Mouse (Mus musculus) CD8-positive naive resting alpha-beta T cell, adult 2 months (primary cell): ENCODE measurements around the gene Txndc2.

ENCODE experiments used
- DNase-seq, 2 experiments: peaks; one replicate each; pipeline ENCODE4 v3.0.0; 2022; ENCODE audit warnings: low read depth in 2 of 2, low spot score in 2 of 2

The Txndc2 gene

DNA sequence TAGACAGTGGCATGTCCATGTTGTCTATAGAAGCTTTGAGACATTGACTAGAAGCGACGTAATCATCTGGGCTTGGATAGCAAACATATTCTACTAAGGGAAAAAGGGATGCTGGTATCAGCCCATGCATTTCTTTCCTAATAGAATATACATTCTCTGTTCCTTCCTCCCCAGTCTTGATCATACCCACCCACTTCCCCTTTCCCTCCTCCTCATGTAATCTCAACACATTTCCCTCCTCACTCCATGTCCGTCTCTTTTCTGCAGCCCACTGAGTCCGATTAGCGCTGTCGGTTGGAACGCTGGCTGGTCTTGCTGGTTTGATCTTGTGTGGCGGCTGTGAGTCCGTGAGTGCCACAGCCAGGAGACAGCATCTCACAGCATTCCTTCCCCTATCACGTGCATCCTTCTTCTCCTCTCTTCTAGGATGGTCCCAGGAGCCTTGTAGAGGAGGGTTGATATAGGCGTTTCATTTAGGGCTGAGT is at the start of gene Txndc2:
Gene Txndc2 (minus strand): TSS at position 435 of the 485 bp plus-strand sequence.
- no peak for DNase-seq

DNA sequence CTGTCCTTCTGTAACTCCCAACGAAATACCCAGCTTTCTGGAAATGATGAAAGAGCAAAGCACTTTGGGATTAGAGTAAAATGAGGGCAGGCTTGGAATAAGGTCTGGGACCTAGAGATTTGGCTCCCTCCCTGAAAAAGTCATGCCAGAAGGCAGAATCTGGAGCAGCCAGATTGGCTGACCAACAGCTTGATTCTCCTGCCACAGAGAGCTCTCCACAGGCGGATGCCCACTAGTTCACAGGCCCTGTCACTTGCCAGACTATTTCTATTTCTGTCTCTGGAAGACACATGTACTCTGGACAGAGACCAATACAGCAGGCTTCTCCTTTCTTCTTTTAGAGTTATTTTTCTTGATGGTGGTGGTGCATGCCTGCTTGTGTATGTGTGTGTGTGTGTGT is 41.8 kb upstream of the Txndc2 start:
- no peak for DNase-seq

DNA sequence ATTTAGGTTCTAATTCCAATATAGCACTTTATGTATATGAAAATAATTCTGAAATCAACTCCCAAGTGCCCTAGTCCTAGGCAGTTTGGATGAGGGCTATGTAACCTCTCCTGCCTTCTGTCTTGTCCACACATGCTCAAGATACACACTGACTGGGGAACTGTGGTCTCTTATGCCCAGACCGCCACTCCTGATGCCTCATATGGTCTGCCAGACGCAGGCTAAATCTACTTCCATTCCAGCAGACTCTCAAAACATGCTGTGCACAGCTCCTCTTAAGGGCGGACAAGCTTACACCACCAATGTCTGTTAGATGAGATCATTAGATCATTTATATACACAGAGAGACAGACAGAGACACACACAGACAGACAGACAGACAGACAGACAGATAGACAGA is 41.3 kb upstream of the Txndc2 start:
- no peak for DNase-seq

DNA sequence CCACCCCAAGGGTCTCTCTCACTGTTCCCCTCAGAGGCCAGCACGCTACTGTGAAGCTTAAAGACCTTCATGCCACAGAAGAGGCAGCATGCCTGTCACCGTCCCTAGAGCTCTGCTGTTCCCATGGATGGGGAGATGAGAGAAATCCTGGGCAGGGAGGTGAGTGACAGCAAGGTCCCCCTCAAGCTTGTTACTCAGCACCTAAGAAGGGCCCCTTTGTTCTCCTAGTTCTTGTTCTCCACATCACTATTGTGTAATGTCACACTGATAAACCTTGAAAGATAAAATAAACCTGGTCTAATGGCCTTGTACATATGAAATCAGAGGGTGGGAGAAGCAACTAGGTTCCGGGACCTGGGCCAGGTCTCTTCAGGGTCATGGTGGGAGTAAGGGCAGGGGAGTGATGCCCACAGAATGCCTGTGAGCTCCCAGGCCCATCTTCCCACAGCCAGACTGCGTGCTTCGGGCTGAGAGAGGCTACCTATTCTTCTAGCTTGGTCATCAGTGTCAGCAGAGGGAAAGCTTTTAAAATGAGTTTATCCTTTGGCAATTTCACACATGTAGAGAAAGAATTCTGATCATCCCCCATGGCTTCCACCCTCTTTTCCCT is 40.2 kb upstream of the Txndc2 start:
- DNase-seq, result no peak

DNA sequence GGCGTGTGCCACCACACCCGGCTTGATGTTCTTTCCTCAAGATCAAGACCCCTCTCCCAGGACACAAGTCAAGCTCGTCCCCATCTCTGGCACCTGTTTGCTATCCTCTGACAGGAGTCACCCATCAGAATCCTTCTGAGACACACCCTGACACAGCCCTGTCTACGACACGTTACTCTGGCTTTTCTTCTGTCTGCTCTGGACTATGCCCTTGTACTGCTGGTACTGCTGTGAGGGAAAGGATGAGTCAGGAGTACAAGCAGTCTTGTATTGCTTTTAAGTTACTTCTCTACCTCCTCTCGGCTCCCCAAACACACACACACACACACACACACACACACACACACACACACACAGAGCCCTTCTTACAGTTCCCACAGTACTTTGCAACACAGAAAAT is 39.5 kb upstream of the Txndc2 start:
- no peak for DNase-seq

DNA sequence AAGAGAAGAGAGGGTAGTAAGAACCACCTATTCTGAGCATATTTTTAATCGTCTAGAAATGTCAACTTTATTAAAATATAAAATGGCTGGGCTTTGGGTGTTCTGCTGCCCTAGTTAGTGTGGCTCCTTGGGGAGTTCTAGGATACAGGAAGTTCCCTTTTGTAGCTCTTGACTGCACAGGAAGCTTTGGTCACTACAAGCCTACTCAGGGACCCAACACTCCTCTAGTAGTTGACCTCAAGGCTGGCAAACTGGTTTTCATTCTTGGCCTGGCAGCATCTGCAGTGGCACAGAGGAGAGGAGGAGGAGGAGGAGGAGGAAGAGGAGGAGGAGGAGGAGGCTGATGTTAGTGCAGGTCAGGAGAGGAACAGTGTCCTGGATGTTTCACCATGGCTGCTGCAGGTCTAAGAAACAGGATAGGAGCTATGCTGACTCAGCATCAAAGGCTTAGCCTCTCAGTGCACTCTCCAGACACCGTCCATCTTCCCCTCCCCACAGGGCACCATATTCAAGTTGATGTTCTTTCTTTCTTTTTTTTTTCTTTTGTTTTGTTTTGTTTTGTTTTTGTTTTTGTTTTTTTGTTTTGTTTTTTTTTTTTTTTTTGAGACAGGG is 38.9 kb upstream of the Txndc2 start:
- DNase-seq, result no peak

DNA sequence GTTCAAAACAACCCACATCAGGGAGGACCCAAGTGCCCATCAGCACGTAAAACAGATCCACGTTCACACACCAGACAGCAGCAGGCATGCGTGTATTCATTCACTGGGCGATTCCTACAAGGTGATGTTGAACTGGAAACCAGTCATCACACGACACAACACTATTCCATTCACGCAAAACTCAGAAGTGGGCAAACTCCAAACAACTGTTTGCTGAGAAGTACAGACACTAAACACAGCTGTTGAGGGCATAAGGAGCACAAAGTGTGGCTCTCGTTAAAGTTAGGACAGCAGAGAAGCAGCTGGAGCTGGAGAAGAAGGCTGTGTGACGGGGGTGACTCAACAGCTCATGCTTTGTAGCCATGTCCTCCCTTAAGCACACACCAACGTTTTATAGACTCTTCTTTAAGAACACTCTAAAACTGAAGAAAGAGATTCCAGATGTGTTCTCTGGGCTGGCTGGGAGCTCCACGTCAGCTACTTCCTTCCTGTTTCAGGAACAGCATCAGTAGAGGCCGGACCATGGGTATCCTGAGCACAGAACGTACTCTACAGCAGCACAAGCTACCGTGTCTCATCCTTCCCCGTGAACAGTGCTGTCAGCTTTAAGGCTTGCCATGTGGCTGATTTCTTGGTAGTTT is 38.0 kb upstream of the Txndc2 start:
- DNase-seq, result no peak

DNA sequence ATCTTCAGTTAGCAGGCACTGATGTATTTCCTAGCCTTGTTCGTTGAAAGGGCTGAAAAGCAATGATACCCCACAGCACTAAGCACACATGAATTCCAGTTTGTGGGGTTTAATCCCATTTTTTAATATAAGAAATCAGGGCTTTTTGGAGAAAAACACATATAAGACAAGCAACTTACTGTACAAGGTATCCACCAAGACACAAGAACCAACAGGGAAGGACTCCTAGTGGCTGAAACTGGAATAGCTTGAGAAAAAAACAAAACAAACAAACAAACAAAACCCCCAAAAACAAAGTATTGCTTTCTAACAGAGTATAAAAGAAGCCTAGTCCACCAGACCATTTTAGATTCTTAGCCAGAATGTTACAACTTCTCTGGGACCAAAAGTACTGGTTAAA is 35.8 kb upstream of the Txndc2 start:
- no peak for DNase-seq

DNA sequence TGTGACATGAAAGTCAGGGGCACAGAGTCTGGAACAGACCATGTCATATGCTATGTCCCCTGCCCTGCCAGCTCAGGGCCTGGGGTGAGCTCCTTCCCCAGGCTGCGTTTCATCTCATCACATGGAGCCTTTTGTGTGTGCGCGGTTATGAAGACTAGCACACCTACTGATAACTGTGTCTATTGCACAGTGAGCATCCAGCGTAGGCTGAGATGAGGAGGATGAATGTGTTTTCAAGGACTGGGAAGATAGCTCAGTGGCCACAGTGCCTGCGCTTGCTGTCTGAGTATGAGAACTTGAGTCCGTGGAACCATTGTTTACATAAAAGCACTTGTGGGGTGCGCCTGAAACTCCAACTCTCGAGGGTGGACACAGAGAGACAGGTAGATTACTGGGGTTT is 34.6 kb upstream of the Txndc2 start:
- DNase-seq, result no peak

DNA sequence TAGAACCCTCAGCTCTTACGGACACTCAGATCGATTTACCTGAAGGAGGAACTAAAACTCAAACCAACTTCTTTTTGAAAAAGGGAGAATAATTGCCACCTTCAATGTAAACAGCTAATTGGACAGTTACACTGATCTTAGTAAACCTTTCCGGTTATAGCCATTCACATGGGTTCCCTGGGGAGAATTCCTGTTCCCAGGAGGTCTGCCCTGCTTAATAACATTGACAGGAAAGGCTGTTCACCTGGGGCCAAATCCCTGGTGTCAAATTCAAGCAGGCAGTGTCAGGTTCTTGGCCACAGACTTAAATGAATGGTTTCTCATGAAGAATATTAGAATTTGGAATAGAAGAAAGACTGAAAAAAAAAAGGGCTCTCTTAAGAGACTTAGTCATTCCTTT is 34.0 kb upstream of the Txndc2 start:
- no peak for DNase-seq

DNA sequence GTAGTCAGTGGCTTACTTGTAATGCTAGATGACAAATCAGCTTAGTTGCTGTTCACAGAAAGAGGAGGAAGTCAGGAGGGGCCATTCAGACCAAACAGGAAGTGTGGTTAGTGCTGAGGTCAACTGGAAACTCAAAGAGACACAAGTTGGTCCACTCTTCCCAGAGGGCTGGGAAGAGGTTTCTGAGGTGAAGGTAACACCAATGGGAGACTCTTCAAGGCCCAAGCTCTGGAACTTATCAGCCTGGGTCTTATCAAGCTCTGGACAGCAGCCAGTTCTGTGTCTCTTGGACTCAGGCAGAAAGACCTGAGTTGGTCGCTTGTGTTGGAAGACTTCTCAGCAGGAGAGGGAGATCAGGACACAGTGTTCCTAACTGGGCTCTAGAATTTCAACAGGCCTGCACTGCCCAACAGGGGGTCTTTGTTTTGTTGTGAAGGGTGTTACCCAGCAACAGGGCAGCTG is 32.8 kb upstream of the Txndc2 start:
- no peak for DNase-seq

DNA sequence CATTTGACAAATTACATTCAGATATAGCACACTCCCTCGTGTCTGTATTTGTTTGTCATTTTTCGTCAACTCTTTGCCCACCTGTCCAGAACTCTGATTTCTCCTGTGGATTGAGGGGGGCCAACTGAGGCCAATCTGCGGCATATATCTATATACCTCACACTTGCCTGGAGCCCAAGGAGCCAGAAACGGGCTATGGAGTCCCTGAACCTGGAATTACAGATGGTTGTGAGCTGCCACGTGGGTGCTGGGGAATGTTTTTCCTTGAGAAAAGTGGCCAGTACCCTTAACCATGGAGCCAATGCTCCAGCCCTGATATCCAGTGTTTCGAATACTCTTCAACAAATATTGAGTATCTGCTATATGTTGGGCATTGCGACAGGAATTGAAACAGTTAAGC is 31.0 kb upstream of the Txndc2 start:
- no peak for DNase-seq

DNA sequence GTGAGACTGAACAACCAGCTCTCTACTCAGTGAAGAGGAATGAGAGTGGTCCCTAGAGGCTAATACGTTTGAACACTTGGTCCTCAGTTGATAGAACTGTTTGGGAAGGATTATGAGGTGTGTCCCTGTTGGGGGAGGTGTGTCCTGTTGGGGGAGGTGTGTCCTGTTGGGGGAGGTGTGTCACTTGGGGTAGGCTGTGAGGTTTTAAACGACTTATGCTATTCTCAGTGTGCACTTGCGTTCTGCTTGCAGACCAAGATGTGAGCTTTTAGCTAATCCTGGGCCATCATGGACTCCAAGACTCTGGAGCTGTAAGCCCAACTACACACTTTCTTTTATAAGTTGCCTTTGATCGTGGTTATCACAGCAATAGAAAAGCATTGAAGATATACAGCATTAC is 27.1 kb upstream of the Txndc2 start:
- DNase-seq, result no peak

DNA sequence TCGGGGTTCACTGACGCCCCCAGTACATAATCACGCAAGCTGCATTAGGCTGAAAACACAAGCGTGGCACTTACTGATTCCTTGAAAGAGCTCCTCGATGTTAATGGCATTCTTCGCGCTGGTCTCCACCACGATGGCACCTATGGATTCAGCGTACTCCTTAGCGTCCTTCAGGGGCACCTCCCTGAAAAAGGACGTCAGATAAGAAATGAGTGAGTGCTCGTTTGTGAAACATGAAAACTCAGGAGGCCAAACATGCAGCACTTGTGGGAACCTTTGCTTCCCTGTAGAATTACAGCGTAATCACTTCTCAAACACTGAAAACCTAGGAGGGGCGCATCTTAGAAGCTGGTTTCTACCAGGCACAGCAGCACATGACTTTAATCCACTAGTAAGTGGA is 25.8 kb upstream of the Txndc2 start:
- no peak for DNase-seq

DNA sequence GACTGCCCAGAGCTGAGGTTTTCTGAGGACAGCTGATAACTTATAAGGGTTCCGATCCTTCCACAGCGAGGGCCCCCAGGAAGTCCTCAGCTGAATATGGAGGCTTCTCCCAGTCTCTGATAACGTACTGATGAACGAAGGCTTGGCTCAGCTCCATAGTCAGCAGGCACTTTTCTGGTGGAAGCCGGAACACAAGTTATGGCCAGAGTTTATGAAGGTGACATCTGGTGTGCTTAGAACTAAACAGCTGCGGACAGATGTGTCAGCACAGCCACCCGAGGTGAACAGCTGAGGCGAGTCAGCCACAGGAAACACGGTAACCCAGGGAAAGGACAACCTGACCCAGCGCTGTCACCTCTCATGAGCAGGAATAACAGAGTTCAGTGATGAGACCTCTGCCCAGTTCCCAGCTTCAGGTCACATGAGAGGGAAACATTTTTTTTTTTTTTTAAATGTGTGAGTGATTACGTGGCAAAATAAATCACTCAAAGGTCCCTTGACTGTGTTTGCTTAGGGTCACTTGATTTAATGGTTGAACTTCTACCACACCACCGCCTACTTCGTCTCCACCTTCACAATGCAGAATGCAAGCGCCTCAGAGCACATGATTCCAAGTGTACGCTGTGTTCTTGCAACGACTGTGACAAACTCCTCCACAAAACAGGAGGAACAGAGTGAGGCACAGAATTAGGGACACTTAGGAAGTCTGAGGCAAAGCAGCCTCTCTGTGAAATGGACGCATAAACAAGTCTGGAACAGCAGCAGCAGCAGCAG is 24.6 kb upstream of the Txndc2 start:
- DNase-seq, result no peak

DNA sequence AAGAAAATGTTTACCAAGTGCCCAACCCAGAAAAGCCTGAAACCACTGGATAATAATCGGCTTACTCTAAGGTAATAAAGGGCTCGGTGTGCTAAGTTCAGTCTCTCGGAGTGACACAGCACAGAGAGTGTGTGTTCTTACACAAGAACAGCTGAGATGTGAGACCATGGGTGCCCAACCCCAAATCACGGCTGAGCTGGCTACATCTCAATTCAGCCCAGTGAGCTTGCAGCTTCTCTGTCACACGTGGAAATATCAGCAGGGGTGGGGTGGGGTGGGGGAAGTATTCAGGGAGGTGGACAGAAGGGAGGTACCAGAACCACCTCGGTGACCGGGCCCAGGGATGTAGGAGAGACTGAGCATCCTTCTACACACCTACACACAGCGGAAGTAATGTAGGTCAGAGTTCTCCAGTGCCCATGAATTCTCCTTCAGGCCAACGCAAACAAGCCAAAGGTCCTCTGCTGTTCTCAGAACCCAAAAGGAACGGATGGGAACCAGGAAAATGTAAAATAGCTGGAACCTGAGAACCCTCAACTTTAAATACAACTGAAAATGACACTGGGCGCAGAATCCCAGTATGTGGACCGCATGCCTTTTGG is 23.9 kb upstream of the Txndc2 start:
- no peak for DNase-seq

DNA sequence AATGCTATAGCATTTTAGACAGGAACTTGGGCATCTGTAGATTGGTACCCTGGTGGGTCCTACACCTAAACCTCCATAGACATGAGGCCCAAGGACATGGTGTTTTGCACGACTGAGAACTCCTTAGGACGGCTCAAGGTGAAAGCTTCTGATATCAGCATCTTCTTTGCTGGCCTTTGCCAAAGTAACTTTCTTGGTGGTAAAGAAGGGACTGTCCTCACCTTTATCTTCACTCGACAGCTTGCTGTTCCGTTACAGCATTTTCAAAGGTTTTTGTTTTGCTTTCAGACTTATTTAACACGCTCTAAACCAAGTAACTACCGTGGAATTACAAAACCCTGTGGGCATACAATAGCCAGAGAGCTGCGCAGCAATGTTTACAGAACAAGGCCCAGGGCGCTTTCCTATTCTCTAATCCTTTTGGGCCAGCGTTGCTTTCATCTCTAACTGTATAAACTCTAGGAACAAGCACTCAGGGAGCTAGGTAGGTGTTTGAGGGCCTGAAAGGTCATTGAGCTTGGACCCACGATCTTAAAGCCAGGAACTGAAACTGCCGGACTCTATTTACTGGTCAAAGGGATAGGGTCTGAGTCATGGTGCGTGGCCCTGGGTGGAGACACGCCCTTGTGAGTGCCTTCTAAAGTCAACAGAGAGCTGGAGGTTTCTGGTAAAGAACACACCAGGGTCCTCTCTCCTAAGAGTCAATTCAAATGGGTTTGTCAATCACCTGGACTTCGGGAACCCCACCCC is 21.5 kb upstream of the Txndc2 start:
- no peak for DNase-seq

DNA sequence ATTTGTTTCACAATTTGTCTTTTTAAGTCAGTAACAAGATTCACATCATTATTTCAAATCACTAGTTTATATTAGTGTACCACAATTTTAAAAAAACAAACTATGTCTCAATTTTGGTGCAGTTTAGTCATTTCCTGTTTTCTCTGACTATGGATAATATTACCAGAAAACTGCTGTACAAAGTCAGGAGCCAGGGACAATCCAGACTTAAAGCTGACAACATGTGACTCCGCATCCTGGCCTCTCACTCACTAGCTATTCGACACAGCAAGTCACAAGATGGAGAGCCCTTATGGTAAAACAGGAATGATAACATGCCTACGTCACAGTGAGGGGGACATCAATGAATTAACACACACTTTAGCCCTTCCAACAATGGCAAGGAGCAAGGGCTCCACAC is 20.7 kb upstream of the Txndc2 start:
- no peak for DNase-seq

DNA sequence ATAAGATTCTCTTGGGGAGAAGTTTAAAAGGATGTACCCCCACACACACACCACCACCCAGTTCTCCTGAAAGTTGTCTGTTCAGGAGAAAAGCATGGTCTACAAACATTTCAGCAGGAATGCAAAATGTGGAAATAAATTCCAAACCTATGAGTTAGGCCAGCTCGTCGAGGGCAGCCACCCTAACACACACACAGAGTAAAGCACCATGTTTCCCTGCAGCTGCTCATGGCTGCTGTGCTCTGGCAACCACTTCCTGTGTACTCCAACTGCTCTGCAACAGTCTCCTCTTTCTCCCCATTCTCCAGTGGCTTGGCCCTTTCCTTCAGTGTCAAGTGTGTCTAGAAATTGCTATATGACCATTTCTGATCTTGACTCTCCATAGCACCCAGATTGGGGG is 16.4 kb upstream of the Txndc2 start:
- no peak for DNase-seq

DNA sequence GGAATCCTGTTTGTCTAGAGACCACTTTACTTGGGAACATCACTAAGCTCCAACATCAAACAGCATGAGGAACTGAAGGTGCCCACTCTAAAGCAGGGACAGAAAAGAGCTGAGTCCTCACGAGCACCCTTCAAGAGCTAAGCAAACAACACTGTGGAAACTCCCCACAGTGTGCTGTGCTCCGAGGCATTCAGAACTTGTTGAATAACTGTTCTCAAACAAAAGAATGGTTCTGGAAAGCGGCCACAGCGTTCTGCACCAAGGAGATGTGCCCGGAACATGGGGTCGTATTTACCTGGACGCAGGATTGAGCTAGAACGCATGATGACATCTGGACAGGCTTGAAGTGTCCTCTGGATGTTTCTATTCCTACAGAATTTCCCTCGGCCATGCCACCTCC is 16.0 kb upstream of the Txndc2 start:
- DNase-seq, result no peak

DNA sequence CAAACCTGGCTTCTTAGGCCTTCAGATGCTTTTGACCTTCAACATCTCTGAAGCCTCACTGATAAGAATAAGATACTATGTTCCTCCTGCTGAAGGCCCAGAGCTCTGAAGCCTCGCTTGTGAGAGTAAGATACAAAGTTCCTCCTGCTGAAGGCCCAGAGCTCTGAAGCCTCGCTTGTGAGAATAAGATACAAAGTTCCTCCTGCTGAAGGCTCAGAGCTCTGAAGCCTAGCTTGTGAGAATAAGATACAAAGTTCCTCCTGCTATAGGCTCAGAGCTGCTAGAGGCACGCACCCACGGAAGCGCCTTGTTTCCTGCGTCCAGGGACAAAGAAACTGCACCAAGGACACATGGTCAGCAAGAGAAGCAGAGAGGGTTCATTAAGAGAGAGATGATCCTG is 14.8 kb upstream of the Txndc2 start:
- DNase-seq, result no peak
